Mouse (Mus musculus) heart, postnatal 0 days (tissue): ENCODE measurements around the gene Zfp334.

Experiments used
- CTCF ChIP-seq: IDR thresholded peaks from 2 replicates; pipeline ENCODE4 v1.5.1; 2016; ENCODE audit warnings: antibody characterized with exemption, control low read depth, low read depth
- EP300 ChIP-seq: IDR thresholded peaks from 2 replicates; pipeline ENCODE4 v1.6.1; 2016; ENCODE audit warnings: antibody characterized with exemption, low read depth

DNA sequence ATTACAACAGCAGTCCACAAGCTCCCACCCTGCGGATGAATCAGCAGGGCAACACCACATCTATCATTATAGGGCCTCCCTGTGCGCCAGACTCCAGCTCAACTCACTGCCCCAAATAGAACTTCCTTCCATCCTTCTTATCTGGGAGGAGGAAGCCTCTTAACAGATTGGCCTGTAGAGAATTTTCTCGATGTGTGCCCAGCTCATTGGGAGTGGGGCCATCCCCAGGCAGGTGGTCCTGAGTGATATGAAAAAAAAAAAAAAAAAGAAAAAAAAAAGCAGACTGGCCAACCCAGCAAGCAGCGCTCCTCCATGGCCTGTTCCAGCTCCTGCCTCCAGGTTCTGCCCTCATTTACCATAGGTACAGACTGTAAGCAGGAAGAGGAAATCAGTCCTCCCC lies 12.1 kb downstream of the Zfp334 start:
- TF ChIP-seq CTCF (no peak), EP300 (no peak)
